Mouse (Mus musculus): ENCODE measurements around the gene Svs1. TPM values are rescaled to one million over a fixed set of nuclear protein-coding genes. Genes with fewer than 3 reads are reported as not detected.
A peak's percentile ranks its signal among the peaks of the same experiment; 100 is the strongest.

Gene Svs1
- polyA plus RNA-seq, 1 experiment from 2014 or later: not detected

DNA sequence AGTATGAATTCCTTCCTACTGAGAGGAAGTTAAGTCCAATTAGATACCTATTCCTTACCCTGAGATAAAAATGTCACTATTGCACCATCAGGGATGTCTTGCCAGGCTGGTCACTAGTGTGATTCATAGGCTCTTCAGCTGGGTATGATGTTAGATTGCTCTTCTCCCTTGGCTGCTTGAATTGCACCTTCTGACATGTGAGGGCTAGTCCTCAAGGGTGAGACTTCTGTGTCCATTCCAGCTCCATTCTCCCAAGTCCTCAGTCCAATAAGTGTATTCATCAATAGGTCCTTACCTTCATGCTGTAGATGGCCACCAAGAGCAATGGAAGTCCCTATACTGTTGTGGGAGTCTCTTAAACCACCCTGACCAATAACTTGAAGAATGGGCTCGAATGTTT, 7.0 kb upstream of the Svs1 start:
- no peak for ATAC-seq (ENCODE audit: low FRiP score, low read depth)
- no peak overlapping the region for H3K9ac ChIP-seq
- H3K27me3 ChIP-seq: no peaks in the 10 kb centered on the region
- no peaks in the 10 kb centered on the region for H3K4me1 ChIP-seq (replicated peaks)
- H3K27ac ChIP-seq (replicated peaks): no peak overlapping the region
- 59% methylated on average over 1 of the region's 1 CpGs for WGBS
- H3K4me3 ChIP-seq: no peak overlapping the region
- no peaks in the 10 kb centered on the region for H3K36me3 ChIP-seq
- H3K9me3 ChIP-seq: no peaks in the 10 kb centered on the region
- no peak overlapping the region for H3K4me2 ChIP-seq

- no peak for ATAC-seq (ENCODE audit: low FRiP score, low read depth)
- Histone ChIP-seq H3K9ac (no peak overlapping the region), H3K27me3 (no peaks in the 10 kb centered on the region), H3K36me3 (no peaks in the 10 kb centered on the region), H3K4me3 (no peak overlapping the region), H3K4me1 (replicated peaks) (no peaks in the 10 kb centered on the region), H3K9me3 (no peaks in the 10 kb centered on the region), H3K4me2 (no peak overlapping the region), H3K27ac (replicated peaks) (no peak overlapping the region)
- 69% methylated on average over 3 of the region's 3 CpGs for WGBS
Measured at GRCm38 (mm10) chr6:48982305-48982704, 4.4 kb upstream of the Svs1 start.

- no peak overlapping the region for H3K4me2 ChIP-seq
- no peak overlapping the region for H3K4me3 ChIP-seq
- H3K9me3 ChIP-seq: no peaks in the 10 kb centered on the region
- 98% methylated on average over 5 of the region's 5 CpGs for WGBS
- H3K27ac ChIP-seq (replicated peaks): no peak overlapping the region
- no peaks in the 10 kb centered on the region for H3K36me3 ChIP-seq
- H3K9ac ChIP-seq: no peak overlapping the region
- no peaks in the 10 kb centered on the region for H3K27me3 ChIP-seq
- no peak for ATAC-seq (ENCODE audit: low FRiP score, low read depth)
- no peaks in the 10 kb centered on the region for H3K4me1 ChIP-seq (replicated peaks)
Measured at GRCm38 (mm10) chr6:48989971-48990370, 3.3 kb downstream of the Svs1 start.

GRCm38 (mm10) chr6:48991991-48992390, 5.3 kb downstream of the Svs1 start:
- no peaks in the 10 kb centered on the region for H3K36me3 ChIP-seq
- no peaks in the 10 kb centered on the region for H3K4me1 ChIP-seq (replicated peaks)
- no peak overlapping the region for H3K27ac ChIP-seq (replicated peaks)
- no peak overlapping the region for H3K4me2 ChIP-seq
- no peaks in the 10 kb centered on the region for H3K9me3 ChIP-seq
- H3K9ac ChIP-seq: no peak overlapping the region
- H3K27me3 ChIP-seq: no peaks in the 10 kb centered on the region
- H3K4me3 ChIP-seq: no peak overlapping the region
- no peak for ATAC-seq (ENCODE audit: low FRiP score, low read depth)
- WGBS: 84% methylated on average over 4 of the region's 4 CpGs

DNA sequence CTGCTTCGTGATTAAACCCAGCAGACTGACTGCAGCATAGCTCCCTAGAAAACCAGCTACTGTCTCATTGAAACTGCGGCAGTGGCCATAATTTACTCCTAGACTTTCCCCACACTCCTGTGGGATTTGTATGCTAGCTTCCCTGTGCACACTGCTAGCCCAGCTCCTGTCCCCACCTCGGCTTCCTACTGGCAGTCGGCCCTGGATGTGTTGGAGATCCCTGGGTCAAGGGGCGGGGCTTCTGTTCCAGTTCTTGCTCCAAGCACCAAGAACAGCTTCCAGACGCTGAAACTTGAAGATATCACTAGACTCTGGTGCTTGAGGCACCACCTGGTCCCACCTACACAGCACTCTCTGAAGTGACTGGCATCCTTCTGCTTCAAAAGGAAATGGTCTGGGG, 11.5 kb downstream of the Svs1 start:
- H3K9me3 ChIP-seq: no peaks in the 10 kb centered on the region
- 77% methylated on average over 6 of the region's 6 CpGs for WGBS

GRCm38 (mm10) chr6:48998796-48999195, 12.1 kb downstream of the Svs1 start:
- 92% methylated on average over 4 of the region's 4 CpGs for WGBS
- Histone ChIP-seq H3K4me3 (no peak overlapping the region), H3K27me3 (no peaks in the 10 kb centered on the region), H3K4me2 (no peak overlapping the region), H3K9me3 (no peaks in the 10 kb centered on the region), H3K4me1 (replicated peaks) (no peaks in the 10 kb centered on the region), H3K36me3 (no peaks in the 10 kb centered on the region), H3K9ac (no peak overlapping the region), H3K27ac (replicated peaks) (no peak overlapping the region)
- ATAC-seq (ENCODE audit: low FRiP score, low read depth): no peak

More for the DNA sequence above, 11.5 kb downstream of the Svs1 start:
- no peak for ATAC-seq (ENCODE audit: low FRiP score, low read depth)
- Histone ChIP-seq H3K27me3 (no peaks in the 10 kb centered on the region), H3K9ac (no peak overlapping the region), H3K4me2 (no peak overlapping the region), H3K27ac (replicated peaks) (no peak overlapping the region), H3K4me1 (replicated peaks) (no peaks in the 10 kb centered on the region), H3K4me3 (no peak overlapping the region), H3K36me3 (no peaks in the 10 kb centered on the region)

DNA sequence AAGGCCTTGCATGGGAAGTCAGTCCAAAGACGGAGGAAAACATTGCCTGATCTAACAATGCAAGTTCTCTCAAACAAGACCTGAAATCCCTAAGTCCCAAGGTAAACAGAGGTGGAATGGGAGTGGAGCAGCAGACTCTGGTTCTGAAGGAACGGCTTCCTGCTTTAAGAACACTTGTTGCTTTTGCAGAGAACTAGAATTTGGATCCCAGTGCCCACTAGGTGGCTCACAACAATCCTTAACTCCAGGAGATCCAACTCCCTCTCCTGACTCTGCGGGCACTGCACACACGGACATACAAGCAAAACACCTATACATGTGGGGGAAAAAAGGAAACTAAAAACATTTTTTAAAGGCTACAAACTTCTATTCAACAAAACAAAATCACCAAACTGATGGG, 16.7 kb downstream of the Svs1 start:
- ATAC-seq (ENCODE audit: low FRiP score, low read depth): no peak
- Histone ChIP-seq H3K9ac (no peak overlapping the region), H3K36me3 (no peaks in the 10 kb centered on the region), H3K27me3 (no peaks in the 10 kb centered on the region), H3K9me3 (no peaks in the 10 kb centered on the region), H3K4me3 (no peak overlapping the region), H3K4me1 (replicated peaks) (peaks cover 3% of the 10 kb centered on the region), H3K4me2 (no peak overlapping the region), H3K27ac (replicated peaks) (no peak overlapping the region)
- WGBS: 50% methylated on average over 4 of the region's 4 CpGs

DNA sequence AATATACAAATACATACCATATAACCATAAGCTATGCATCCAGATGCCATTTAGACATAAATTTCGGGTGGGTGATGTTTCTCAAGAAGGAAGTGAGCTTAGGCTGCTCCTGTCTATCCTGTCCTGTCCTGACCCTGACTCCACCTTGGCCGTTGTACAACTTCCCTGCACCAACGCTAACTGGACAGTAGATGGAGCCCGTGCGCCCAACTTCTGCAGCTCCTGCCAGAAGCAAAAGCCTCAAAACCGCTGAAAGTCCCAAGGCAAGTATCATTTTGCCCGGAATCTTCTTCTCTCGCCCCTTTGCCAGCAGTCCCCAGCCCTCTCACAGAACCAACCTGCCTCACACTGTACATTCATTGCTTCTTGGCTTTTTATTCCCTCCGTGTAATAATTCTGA, 21.3 kb downstream of the Svs1 start:
- Histone ChIP-seq H3K36me3 (no peaks in the 10 kb centered on the region), H3K4me3 (peak overlapping the region; percentile 22), H3K27ac (replicated peaks) (no peak overlapping the region), H3K4me2 (peak overlapping the region; percentile 52), H3K9ac (no peak overlapping the region), H3K9me3 (no peaks in the 10 kb centered on the region), H3K27me3 (no peaks in the 10 kb centered on the region), H3K4me1 (replicated peaks) (peaks cover 7% of the 10 kb centered on the region)
- peak; percentile 59; the same call in 1 of the 2 replicates for ATAC-seq (ENCODE audit: low FRiP score, low read depth)
- WGBS: 2% methylated on average over 9 of the region's 9 CpGs

GRCm38 (mm10) chr6:49008420-49009160, 21.9 kb downstream of the Svs1 start:
- Histone ChIP-seq H3K9ac (no peak overlapping the region), H3K4me1 (replicated peaks) (peaks cover 7% of the 10 kb centered on the region), H3K9me3 (no peaks in the 10 kb centered on the region), H3K4me2 (peak overlapping the region; percentile 52), H3K4me3 (peak overlapping the region; percentile 22), H3K36me3 (no peaks in the 10 kb centered on the region), H3K27ac (replicated peaks) (no peak overlapping the region), H3K27me3 (no peaks in the 10 kb centered on the region)
- no peak for ATAC-seq (ENCODE audit: low FRiP score, low read depth)
- 31% methylated on average over 13 of the region's 13 CpGs for WGBS

GRCm38 (mm10) chr6:49009161-49009555, 22.5 kb downstream of the Svs1 start:
- H3K9ac ChIP-seq: no peak overlapping the region
- H3K4me2 ChIP-seq: peak overlapping the region; percentile 52
- H3K27ac ChIP-seq (replicated peaks): no peak overlapping the region
- H3K4me1 ChIP-seq (replicated peaks): peaks cover 7% of the 10 kb centered on the region
- no peak overlapping the region for H3K4me3 ChIP-seq
- 40% methylated on average over 7 of the region's 7 CpGs for WGBS
- no peaks in the 10 kb centered on the region for H3K9me3 ChIP-seq
- H3K27me3 ChIP-seq: no peaks in the 10 kb centered on the region
- ATAC-seq (ENCODE audit: low FRiP score, low read depth): no peak
- H3K36me3 ChIP-seq: no peaks in the 10 kb centered on the region

DNA sequence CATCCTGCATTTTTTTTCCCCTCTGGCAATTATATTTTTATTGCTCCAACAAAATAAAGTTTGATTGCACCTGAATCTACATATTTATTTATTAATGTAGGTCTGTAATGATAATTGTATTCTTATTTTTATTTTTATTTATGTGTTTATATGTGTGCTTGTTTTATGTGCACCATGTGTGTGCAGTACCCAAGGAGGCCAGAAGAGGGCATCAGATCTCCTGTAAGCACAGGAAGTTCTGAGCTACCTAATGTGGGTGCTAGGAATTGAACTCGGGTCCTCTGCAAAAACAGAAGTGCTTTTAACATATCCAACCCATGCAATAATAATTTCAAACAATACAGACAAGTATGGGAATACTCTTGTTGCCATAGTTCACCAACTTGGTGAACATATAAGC, 23.0 kb downstream of the Svs1 start:
- Histone ChIP-seq H3K9me3 (no peaks in the 10 kb centered on the region), H3K4me1 (replicated peaks) (peaks cover 7% of the 10 kb centered on the region), H3K9ac (no peak overlapping the region), H3K27ac (replicated peaks) (no peak overlapping the region), H3K4me2 (no peak overlapping the region), H3K4me3 (no peak overlapping the region), H3K27me3 (no peaks in the 10 kb centered on the region), H3K36me3 (no peaks in the 10 kb centered on the region)
- WGBS: 82% methylated on average over 1 of the region's 1 CpGs
- no peak for ATAC-seq (ENCODE audit: low FRiP score, low read depth)

DNA sequence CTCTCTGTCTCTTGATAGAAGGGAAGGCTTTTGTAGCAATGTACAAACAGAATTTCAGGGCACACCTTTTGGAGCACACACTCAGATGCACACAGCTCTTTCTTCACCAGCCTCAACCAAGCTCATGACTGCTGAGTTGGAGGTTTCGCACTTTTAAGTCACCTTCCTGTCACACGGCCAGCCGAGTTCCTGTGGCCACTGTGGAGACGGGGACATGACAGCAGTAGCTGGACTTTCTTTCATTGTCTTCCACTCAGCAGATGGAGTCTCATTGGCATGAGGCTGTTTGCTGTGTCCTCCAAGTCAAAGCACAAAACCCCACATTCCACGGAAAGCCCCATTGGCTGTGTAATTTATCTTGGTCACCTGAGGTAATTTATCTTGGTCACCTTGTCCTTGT, 24.5 kb downstream of the Svs1 start:
- ATAC-seq (ENCODE audit: low FRiP score, low read depth): no peak
- H3K27ac ChIP-seq (replicated peaks): no peak overlapping the region
- WGBS: 79% methylated on average over 5 of the region's 5 CpGs

DNA sequence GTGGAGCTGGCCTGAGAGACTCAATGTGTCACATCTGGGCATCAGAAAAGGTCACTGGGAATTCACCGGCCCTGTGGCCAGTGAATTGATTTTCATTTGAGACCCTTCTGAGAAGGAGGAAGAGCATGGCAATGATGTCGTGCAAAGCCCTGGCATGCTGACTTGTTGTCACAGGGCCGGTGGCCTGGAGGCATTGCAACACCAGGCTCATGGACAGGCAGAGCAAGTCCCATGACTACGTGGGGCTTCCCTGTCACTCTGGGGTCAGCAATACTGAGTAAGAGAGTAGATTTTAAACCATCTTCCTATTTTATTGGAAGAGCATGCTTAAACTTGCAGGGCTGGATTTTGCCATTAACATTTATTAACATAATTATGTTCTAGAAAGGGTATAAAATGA, 26.4 kb downstream of the Svs1 start:
- Histone ChIP-seq H3K4me3 (no peak overlapping the region), H3K36me3 (no peaks in the 10 kb centered on the region), H3K4me2 (no peak overlapping the region), H3K4me1 (replicated peaks) (peaks cover 7% of the 10 kb centered on the region), H3K27ac (replicated peaks) (no peak overlapping the region), H3K9me3 (no peaks in the 10 kb centered on the region), H3K9ac (no peak overlapping the region), H3K27me3 (no peaks in the 10 kb centered on the region)
- WGBS: 80% methylated on average over 4 of the region's 4 CpGs
- ATAC-seq (ENCODE audit: low FRiP score, low read depth): no peak

More for the DNA sequence above, 24.5 kb downstream of the Svs1 start:
- peaks cover 7% of the 10 kb centered on the region for H3K4me1 ChIP-seq (replicated peaks)
- no peak overlapping the region for H3K4me3 ChIP-seq
- H3K36me3 ChIP-seq: no peaks in the 10 kb centered on the region
- no peaks in the 10 kb centered on the region for H3K9me3 ChIP-seq
- no peak overlapping the region for H3K4me2 ChIP-seq
- H3K27me3 ChIP-seq: no peaks in the 10 kb centered on the region
- H3K9ac ChIP-seq: no peak overlapping the region
